Mouse (Mus musculus) left cerebral cortex, postnatal 14 days (tissue): Measurements from ENCODE around the gene Ptpn3. TPM values are rescaled to one million over a fixed set of nuclear protein-coding genes. Genes with fewer than 3 reads are reported as not detected.

ENCODE experiments used
- DNase-seq, 2 experiments: peaks; one replicate each; pipeline ENCODE4 v3.0.0; 2021 to 2022; ENCODE audit warnings: low spot score in 2 of 2, mixed read lengths in 1 of 2
- intact Hi-C: fragments of 180-260 bp; cut with DNase I; formaldehyde crosslinking; loops from one replicate; pipeline ENCODE4 v1.15.1; 2025
- total RNA-seq, 2 experiments: library from RNA; stranded (reverse); gene quantifications; 2 replicates each; pipeline ENCODE4 v1.2.3; 2021

Ptpn3 gene
- total RNA-seq, 2 experiments from 2014 or later: 37.9 to 51.9 TPM

DNA sequence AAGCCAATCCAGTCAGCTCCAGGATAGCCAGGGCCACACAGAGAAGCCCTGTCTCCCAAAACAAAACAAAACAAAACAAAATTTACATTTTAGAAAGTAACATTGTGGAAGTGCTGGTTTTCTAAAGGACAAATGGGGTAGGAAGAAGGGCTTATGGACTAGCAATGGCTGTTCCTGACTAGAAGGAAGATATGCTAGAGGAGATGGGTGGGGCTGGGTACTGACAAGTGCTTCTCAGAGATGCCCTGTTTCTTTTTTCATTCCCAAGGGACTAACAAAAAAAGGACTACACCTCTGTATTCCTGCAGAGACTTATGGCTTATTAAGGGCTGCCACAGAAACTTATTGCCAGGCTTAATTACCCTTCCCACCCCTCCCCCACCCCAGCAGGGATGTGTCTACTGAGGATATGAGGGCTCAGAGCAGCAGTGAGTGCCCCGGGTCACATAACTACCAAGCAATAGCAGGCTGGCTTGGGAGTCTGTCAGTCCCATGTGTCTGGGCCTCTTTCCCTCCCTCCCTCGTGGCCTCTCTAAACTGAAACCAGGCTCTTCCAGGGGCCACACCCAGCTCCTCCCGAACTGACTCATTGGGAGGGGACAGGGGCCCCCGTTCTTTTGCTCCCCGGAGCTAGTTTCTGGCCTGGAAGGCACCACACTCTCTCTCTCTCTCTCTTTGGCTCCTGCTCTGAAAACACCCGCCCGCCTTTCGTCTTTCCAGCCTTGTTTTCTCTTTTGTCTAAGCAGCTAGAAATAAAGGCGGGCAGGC, 148.4 kb downstream of the Ptpn3 start:
- intact Hi-C loops: no loop called here
- no peak for DNase-seq

DNA sequence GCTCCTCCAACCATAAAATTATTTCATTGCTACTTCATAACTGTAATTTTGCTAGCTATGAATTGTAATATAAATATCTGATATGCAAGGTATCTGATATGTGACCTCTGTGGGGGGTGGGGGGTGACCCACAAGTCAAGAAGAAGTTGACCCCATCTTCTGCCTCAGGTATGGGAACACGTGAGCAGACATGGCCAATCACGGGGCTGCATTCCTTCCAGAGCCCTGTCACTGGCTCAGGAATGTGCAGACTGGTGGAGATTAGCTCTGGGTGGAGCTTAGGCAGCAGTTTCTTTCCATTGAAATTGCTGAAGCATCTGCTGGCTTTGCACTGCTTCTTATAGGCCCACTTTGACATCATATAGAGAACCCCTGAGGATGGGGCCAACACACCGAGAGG, 153.5 kb downstream of the Ptpn3 start:
- intact Hi-C loops: loop anchor here (10.0 kb wide), 1 partner anchor 203 kb away; the partner anchor contains the start of gene Tmem245
- DNase-seq: no peak

DNA sequence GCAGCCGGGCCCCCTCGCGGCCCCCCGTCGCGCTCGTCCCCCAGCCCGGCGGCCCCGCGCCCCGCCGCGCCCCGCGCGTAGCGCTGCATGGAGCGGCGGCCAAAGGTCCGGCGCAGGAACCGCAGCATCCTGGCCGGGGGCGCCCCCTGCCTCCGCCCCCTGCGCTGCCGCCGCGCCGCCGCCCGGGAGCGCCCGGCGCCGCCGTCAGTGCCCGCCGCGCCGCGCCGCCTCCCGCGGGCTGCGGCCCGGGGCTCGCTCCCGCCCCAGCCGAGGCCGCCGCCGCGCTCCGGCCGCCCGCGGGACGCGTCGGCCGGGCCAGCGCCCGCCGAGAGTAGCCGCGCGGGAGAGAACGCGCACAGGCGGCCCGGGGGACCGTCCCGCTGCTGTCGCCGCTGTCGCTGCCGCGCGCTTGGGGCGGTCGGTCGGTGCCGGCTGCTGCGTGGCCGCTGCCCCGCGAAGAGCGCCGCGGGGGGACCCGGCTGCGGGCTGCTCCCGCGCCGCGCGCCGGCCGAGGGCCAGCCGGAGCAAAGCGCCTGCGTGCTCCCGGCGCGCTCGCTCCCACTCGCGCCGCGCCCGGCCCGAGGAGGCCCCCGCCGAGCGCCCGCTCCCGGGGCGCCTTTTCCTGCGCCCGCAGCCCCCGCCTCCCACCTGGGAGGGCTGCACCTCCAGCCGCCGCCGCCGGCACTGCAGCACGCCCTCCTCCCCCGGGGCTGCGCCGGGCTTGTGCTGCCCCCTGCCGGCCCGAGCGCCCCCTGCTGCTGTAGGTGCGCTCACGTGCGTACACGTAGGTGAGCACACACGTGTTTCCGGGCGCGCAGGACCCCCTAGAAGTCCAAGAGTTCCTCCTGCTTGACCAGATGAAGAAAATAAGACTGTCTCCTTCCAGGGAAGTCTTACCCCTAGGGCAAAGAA, 158.4 kb downstream of the Ptpn3 start, which contains the start of gene Epb41l4b:
Gene Epb41l4b, minus strand, starts transcription at position 412 of the 912 bp plus-strand sequence.
- intact Hi-C loops: loop anchor here (2.0 to 10.0 kb wide), 3 partner anchors 78 to 198 kb away; partner anchors contain the start of gene Tmem245
- DNase-seq: peak; percentile 70 to 83

DNA sequence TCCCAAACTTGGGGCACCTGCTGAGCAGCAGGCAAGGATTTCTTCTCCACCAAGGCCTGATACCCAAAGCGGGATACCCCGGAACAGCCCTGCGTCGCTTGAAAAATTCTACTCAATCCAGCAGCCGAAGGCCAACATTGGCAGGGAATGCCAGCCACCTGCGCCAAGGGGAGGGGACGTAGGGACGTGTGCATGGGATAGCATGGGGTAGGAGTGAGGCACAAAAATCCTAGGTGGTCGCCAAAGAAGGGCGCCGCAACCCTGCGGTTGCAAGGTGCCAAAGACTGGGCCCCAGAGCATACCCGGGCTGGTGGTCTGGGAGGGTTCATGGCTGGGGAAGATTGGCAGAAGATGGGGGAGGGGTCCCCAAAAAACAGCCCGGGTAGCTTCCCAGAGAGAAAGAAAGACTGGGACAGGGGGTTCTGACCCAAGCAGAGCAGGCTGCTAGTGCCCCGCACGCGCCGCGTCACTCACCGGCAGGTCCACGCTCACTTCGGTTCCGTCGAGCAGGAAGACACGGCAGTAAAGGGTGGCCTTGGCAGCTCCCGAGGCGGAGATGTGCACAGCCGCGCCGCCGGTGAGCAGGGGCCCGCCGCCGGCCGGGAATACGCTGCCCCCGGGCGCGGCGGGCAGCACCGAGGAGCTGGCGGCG, 159.1 kb downstream of the Ptpn3 start:
- no peak for DNase-seq
- intact Hi-C loops: loop anchor here (2.0 to 10.0 kb wide), 3 partner anchors 78 to 198 kb away; partner anchors contain the start of gene Tmem245

DNA sequence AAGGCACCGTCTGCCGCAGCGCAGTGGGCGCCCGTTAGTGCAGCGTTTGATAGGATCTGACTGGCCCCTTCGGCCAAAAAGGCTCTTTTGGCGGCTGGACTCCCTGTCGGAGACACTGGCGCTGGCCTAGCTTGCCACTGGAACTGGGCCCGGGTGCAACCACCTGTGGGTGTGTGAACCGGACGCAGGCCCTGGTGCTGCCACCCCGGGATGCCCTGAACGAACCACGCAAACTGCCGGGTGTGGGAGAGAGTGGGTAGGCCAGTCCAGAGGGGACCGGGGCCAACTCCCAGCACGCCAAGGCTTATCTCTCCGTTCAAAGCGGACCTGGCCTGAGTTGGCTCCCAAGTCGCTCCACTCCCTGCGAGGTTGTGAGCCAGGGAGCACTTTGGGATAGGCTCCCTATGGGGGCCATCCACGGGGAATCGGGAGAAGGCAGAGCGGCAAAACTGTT, 159.7 kb downstream of the Ptpn3 start:
- DNase-seq: peak in 1 of 2 experiments; percentile 16
- intact Hi-C loops: loop anchor here (2.0 to 10.0 kb wide), 3 partner anchors 77 to 197 kb away; partner anchors contain the start of gene Tmem245

DNA sequence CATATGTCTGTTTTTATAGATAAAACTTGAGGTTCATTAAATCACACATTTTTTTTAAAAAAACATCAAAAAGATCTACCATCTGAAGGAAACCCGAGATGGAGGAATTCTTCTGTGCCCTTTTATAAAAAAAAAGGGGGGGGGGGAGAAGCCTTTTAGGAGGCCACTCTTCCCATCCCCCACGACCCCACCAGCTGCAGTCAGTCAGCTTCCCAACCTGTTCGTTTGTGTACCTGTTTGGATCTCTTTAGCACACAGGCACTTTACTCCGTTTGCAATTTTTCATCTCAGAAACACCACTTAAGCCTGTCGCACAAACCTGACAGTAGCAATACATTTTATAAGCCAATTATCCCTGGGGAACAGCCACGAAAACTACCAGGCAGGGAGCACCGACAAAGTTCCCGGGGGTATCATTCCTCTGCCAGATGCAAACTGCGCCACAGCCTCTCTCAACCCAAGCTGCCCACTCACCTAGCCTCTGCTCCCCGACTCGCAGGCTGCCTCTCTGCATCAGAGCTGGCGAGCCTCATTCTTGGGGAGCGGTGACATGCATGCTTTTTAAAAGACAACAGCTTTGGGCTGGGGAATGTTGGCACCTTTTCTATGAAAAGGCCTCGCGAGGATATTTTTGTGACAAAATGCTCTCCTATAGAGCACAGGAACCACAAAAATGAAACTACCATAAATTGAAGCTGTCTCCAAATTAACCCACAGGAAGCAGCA, 160.5 kb downstream of the Ptpn3 start:
- no peak for DNase-seq
- intact Hi-C loops: loop anchor here (5.0 to 10.0 kb wide), 2 partner anchors 124 to 196 kb away; partner anchors contain the start of gene Tmem245

Other genes starting within 250 kb of the Ptpn3 start
- gene Epb41l4b, start 158.4 kb downstream of the Ptpn3 start, total RNA-seq: 10 to 100 TPM; 17.9 to 21.3 TPM
- 10 to 100 TPM; 61.6 to 70.7 TPM for gene Palm2, start 132.4 kb upstream of the Ptpn3 start, total RNA-seq